Mouse (Mus musculus) erythroblast, embryonic 14.5 days (primary cell): Measurements from ENCODE around the gene Wdr38.

Experiments used
- GATA1 ChIP-seq: IDR thresholded peaks from 2 replicates; pipeline ENCODE4 v1.6.1; 2012; ENCODE audit warnings: low read length, inconsistent platforms, mixed read lengths
- TAL1 ChIP-seq: IDR thresholded peaks from 3 replicates; pipeline ENCODE4 v1.6.1; 2012; ENCODE audit warnings: low read length, inconsistent platforms, mixed read lengths

GRCm38 (mm10) chr2:39007865-39008264 is 10.6 kb downstream of the Wdr38 start:
- TF ChIP-seq GATA1 (no peak), TAL1 (no peak)
